Mouse (Mus musculus) MEL (cell line): ENCODE results near the gene Gm5294. TPM values are rescaled to one million over a fixed set of nuclear protein-coding genes. Genes with fewer than 3 reads are reported as not detected.

Source experiments
- DNase-seq: peaks from one replicate; pipeline ENCODE4 v3.0.0; 2011; ENCODE audit warnings: low read depth, low spot score
- H3K27ac ChIP-seq: 2 replicates; pipeline ENCODE4 v1.5.1; 2012; ENCODE audit warnings: low read depth, mild to moderate bottlenecking, control low read depth, low read length, moderate library complexity; ENCODE audit not compliant: control insufficient read depth
- H3K27me3 ChIP-seq, 2 experiments: fragments of 150-350 bp in 1 of 2; sonication (generic) in 1 of 2; 2 replicates each; pipeline ENCODE4 v1.6.1; 2012; ENCODE audit warnings: low read length in 2 of 2, mild to moderate bottlenecking in 2 of 2, improper control_type of control experiment in 1 of 2, moderate library complexity in 1 of 2; ENCODE audit not compliant: insufficient read depth in 2 of 2, control insufficient read depth in 1 of 2
- H3K36me3 ChIP-seq, 2 experiments: 2 replicates each; pipeline ENCODE4 v1.6.1; 2012 to 2014; ENCODE audit warnings: low read length in 2 of 2, improper control_type of control experiment in 1 of 2, inconsistent platforms in 1 of 2, mild to moderate bottlenecking in 1 of 2; ENCODE audit not compliant: insufficient read depth in 2 of 2, control insufficient read depth in 1 of 2
- H3K4me1 ChIP-seq, 2 experiments: fragments of 150-350 bp in 1 of 2; sonication (generic) in 1 of 2; 2 replicates each; pipeline ENCODE4 v1.6.1; 2012; ENCODE audit warnings: low read length in 2 of 2, improper control_type of control experiment in 1 of 2, mild to moderate bottlenecking in 1 of 2; ENCODE audit not compliant: insufficient read depth in 2 of 2, control insufficient read depth in 1 of 2
- H3K4me3 ChIP-seq, 2 experiments: fragments of 150-350 bp in 1 of 2; sonication (generic) in 1 of 2; 2 replicates each; pipeline ENCODE4 v1.5.1; 2012; ENCODE audit warnings: low read depth in 2 of 2, low read length in 2 of 2, mild to moderate bottlenecking in 2 of 2, moderate library complexity in 2 of 2, control low read depth in 1 of 2, improper control_type of control experiment in 1 of 2; ENCODE audit not compliant: control insufficient read depth in 1 of 2, insufficient read depth in 1 of 2
- H3K79me2 ChIP-seq: 2 replicates; pipeline ENCODE4 v1.6.1; 2012; ENCODE audit warnings: mild to moderate bottlenecking, low read length, moderate library complexity; ENCODE audit not compliant: control insufficient read depth, poor library complexity, insufficient read depth
- H3K9ac ChIP-seq: 2 replicates; pipeline ENCODE4 v1.6.1; 2012; ENCODE audit warnings: low read depth, mild to moderate bottlenecking, control low read depth, low read length, moderate library complexity; ENCODE audit not compliant: control insufficient read depth, poor library complexity, severe bottlenecking
- H3K9me3 ChIP-seq: fragments of 150-350 bp; sonication (generic); replicated peaks from 2 replicates; pipeline ENCODE4 v1.6.1; 2012; ENCODE audit warnings: mild to moderate bottlenecking, low read length, improper control_type of control experiment, moderate library complexity; ENCODE audit not compliant: insufficient read depth
- CHD1 ChIP-seq: IDR thresholded peaks from 2 replicates; pipeline ENCODE4 v1.6.1; 2012; ENCODE audit warnings: low read depth, mild to moderate bottlenecking, inconsistent platforms, low read length, improper control_type of control experiment
- CHD2 ChIP-seq: IDR thresholded peaks from 2 replicates; pipeline ENCODE4 v1.6.1; 2011; ENCODE audit warnings: low read length, improper control_type of control experiment
- CTCF ChIP-seq, 3 experiments: IDR thresholded peaks in 2 of 3; conservative IDR thresholded peaks in 1 of 3; 2 replicates each; pipeline ENCODE4 v1.5.1; 2011 to 2012; ENCODE audit warnings: low read length in 3 of 3, low read depth in 2 of 3, mild to moderate bottlenecking in 2 of 3, improper control_type of control experiment in 1 of 3, inconsistent platforms in 1 of 3, mixed read lengths in 1 of 3, moderate library complexity in 1 of 3; ENCODE audit not compliant: control insufficient read depth in 1 of 3, insufficient read depth in 1 of 3, poor library complexity in 1 of 3, severe bottlenecking in 1 of 3
- ELF1 ChIP-seq: IDR thresholded peaks from 2 replicates; pipeline ENCODE4 v1.6.1; 2014; ENCODE audit warnings: low read depth, mild to moderate bottlenecking, inconsistent platforms, low read length, improper control_type of control experiment, moderate library complexity
- EP300 ChIP-seq, 2 experiments: IDR thresholded peaks; 2 replicates each; pipeline ENCODE4 v1.6.1; 2011; ENCODE audit warnings: improper control_type of control experiment in 2 of 2, low read length in 2 of 2, low read depth in 1 of 2, mild to moderate bottlenecking in 1 of 2
- MEF2A ChIP-seq: IDR thresholded peaks from 2 replicates; pipeline ENCODE4 v1.6.1; 2014; ENCODE audit warnings: low read depth, mild to moderate bottlenecking, inconsistent platforms, low read length, improper control_type of control experiment; ENCODE audit not compliant: poor library complexity, insufficient replicate concordance, severe bottlenecking; ENCODE audit errors: extremely low read depth
- MYB ChIP-seq: IDR thresholded peaks from 2 replicates; pipeline ENCODE4 v1.6.1; 2011; ENCODE audit warnings: mild to moderate bottlenecking, low read depth, low read length, improper control_type of control experiment
- MYC ChIP-seq: IDR thresholded peaks from 2 replicates; pipeline ENCODE4 v1.6.1; 2011; ENCODE audit warnings: low read depth, mild to moderate bottlenecking, low read length, improper control_type of control experiment, moderate library complexity
- NRF1 ChIP-seq: IDR thresholded peaks from 2 replicates; pipeline ENCODE4 v1.6.1; 2014; ENCODE audit warnings: low read depth, mild to moderate bottlenecking, inconsistent platforms, low read length, improper control_type of control experiment, moderate library complexity; ENCODE audit not compliant: poor library complexity, insufficient read depth, severe bottlenecking
- RCOR1 ChIP-seq: IDR thresholded peaks from 2 replicates; pipeline ENCODE4 v1.6.1; 2012; ENCODE audit warnings: low read depth, mild to moderate bottlenecking, inconsistent platforms, low read length, improper control_type of control experiment
- TAL1 ChIP-seq: IDR thresholded peaks from 2 replicates; pipeline ENCODE4 v1.6.1; 2012; ENCODE audit warnings: mild to moderate bottlenecking, inconsistent platforms, low read length, moderate library complexity, mixed read lengths
- USF2 ChIP-seq, 2 experiments: IDR thresholded peaks; 2 replicates each; pipeline ENCODE4 v1.6.1; 2011 to 2012; ENCODE audit warnings: improper control_type of control experiment in 2 of 2, low read length in 2 of 2, borderline replicate concordance in 1 of 2, inconsistent platforms in 1 of 2, low read depth in 1 of 2, mild to moderate bottlenecking in 1 of 2; ENCODE audit not compliant: insufficient read depth in 1 of 2
- ZKSCAN1 ChIP-seq: IDR thresholded peaks from 2 replicates; pipeline ENCODE4 v1.6.1; 2012; ENCODE audit warnings: low read depth, mild to moderate bottlenecking, inconsistent platforms, low read length, improper control_type of control experiment, moderate library complexity
- ZNF384 ChIP-seq: IDR thresholded peaks from 2 replicates; pipeline ENCODE4 v1.6.1; 2012; ENCODE audit warnings: low read depth, mild to moderate bottlenecking, inconsistent platforms, low read length, improper control_type of control experiment
- polyA plus RNA-seq, 2 experiments: library from polyadenylated mRNA; stranded (reverse) in 1 of 2; unstranded in 1 of 2; fragments of >175 nt in 1 of 2; fragments of >200 nt in 1 of 2; gene quantifications; 2 replicates each; pipeline versions ENCODE4 v1.2.1 to v1.2.4; 2012; ENCODE audit warnings: low replicate concordance in 2 of 2, low read depth in 1 of 2; ENCODE audit not compliant: insufficient read length in 2 of 2, insufficient read depth in 1 of 2, missing spikeins in 1 of 2
- total RNA-seq: library from RNA; depleted of rRNA; stranded (reverse); fragments of 300-350 nt; gene quantifications from 2 replicates; pipeline ENCODE4 v1.2.3, GENCODE M21; 2012

Gm5294 gene
- total and polyA plus RNA-seq, 3 experiments, result not detected

DNA sequence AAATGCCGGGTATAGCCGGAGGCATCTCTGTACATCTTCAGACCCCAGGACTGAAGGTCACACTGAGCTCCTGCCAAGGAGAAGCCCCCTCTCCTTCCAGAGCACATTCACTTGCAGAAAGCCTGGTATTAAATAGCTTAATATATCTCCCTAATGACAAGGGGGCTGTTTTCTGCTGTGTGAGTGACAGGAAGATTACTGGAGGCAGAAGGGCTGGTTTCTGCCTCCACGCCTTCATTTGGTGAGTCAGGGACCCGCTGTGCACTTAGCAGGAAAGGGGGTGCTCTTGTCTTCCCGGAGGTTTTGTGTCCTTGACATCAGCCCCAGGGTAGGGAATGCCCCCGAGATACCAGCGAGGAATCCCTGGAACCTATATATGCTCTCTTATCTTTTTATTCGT lies 36.7 kb upstream of the Gm5294 start:
- H3K79me2 ChIP-seq, result no peaks in the 10 kb centered on the region
- H3K36me3 ChIP-seq, result no peaks in the 10 kb centered on the region
- TF ChIP-seq ZKSCAN1 (no peak), MYB (no peak), USF2 (IDR thresholded peaks at IDR 0.05; ENCODE audit: borderline replicate concordance in 1 of 2, insufficient read depth in 1 of 2, low read depth in 1 of 2, low read length in 2 of 2) (no peak), ZNF384 (no peak)
- TF ChIP-seq, all 39 proteins: peak for 0
- no peak overlapping the region for H3K27ac ChIP-seq
- no peaks in the 10 kb centered on the region for H3K4me1 ChIP-seq
- no peak overlapping the region for H3K9ac ChIP-seq
- no peak for DNase-seq
- H3K9me3 ChIP-seq, result no peaks in the 10 kb centered on the region
- H3K4me3 ChIP-seq, result no peak overlapping the region
- H3K27me3 ChIP-seq, result no peaks in the 10 kb centered on the region

DNA sequence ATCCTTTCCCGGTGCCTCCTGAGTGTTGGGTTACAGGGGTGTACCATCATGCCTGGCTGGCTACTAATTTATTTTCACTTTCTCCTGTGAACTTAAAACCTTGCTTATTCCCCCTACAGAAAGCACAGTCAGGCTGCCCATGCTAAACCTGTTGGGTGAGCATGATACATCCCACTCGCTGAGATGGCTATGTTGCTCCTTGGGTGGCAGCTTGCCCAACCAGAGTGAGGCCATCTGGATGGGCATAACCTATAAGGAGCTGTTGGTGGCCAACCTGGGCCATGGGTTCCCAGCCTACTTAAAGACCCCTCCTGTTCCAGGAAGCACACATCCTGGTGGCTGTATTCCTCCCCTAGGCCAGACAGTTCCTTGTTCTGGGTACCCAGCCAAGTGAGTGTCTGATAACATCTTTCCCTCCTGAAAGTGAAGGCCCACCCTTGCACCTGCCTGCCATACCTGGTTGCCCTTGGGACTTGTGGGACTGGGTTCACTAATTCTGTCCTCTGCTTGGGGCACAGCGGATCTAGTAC lies 33.8 kb upstream of the Gm5294 start:
- H3K27ac ChIP-seq, result no peak overlapping the region
- no peaks in the 10 kb centered on the region for H3K79me2 ChIP-seq
- no peak for TF ChIP-seq MEF2A
- no peak for TF ChIP-seq CHD1
- TF ChIP-seq RCOR1, result no peak
- TF ChIP-seq ELF1, result no peak
- no peak for TF ChIP-seq NRF1
- no peak for TF ChIP-seq TAL1
- TF ChIP-seq CTCF (IDR thresholded peaks at IDR 0.05 in 2 of 3, conservative IDR thresholded peaks at IDR 0.05 in 1 of 3; ENCODE audit: control insufficient read depth in 1 of 3, insufficient read depth in 1 of 3, low read depth in 2 of 3, low read length in 3 of 3, poor library complexity in 1 of 3, severe bottlenecking in 1 of 3), result no peak
- TF ChIP-seq CHD2, result no peak
- TF ChIP-seq EP300 (IDR thresholded peaks at IDR 0.05; ENCODE audit: low read depth in 1 of 2, low read length in 2 of 2), result no peak
- TF ChIP-seq MYC, result no peak
- H3K9me3 ChIP-seq, result no peaks in the 10 kb centered on the region
- no peak overlapping the region for H3K4me3 ChIP-seq
- no peak overlapping the region for H3K9ac ChIP-seq
- no peaks in the 10 kb centered on the region for H3K36me3 ChIP-seq
- DNase-seq, result no peak
- H3K27me3 ChIP-seq, result no peaks in the 10 kb centered on the region
- no peaks in the 10 kb centered on the region for H3K4me1 ChIP-seq

DNA sequence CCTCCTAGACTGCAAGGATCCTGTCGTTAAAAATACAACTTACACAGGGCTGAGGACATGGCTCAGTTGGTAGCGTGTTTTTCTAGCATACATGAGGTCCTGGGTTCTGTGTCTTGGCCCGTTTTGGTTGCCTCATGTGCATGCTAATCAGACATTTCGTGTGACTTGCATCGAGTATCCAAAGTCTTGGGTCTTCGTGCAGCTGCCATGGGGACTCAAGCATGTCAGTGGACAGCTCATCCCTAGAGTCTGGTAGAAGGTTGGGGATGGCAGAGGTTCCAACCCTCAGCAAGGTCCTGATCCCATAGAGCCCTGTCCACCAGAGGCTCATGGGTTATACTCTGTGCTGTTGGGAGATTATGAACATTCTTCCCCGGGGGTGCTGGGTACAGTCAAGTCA lies 32.2 kb upstream of the Gm5294 start:
- Histone ChIP-seq H3K9ac (no peak overlapping the region), H3K27me3 (no peaks in the 10 kb centered on the region), H3K4me3 (no peak overlapping the region), H3K4me1 (no peaks in the 10 kb centered on the region), H3K79me2 (no peaks in the 10 kb centered on the region), H3K9me3 (no peaks in the 10 kb centered on the region), H3K36me3 (no peaks in the 10 kb centered on the region), H3K27ac (no peak overlapping the region)
- no peak for DNase-seq
- TF ChIP-seq EP300 (IDR thresholded peaks at IDR 0.05; ENCODE audit: low read depth in 1 of 2, low read length in 2 of 2) (no peak), MEF2A (no peak)
